Mouse (Mus musculus) cortical plate, adult 2 months (tissue): ENCODE results near the gene Trib3.

ENCODE experiments used
- CTCF ChIP-seq: fragments of 200-500 bp; IDR thresholded peaks from 2 replicates; pipeline ENCODE4 v1.5.1; 2011; ENCODE audit warnings: mild to moderate bottlenecking, control low read depth, low read length; ENCODE audit not compliant: insufficient read depth; ENCODE audit errors: extremely low read depth
- POLR2A ChIP-seq: fragments of 200-500 bp; IDR thresholded peaks from 2 replicates; pipeline ENCODE4 v1.6.1; 2011; ENCODE audit warnings: mild to moderate bottlenecking, low read length, control low read depth; ENCODE audit not compliant: insufficient read depth; ENCODE audit errors: extremely low read depth

GRCm38 (mm10) chr2:152339631-152340179 lies 4.1 kb downstream of the Trib3 start:
- TF ChIP-seq CTCF: no peak
- TF ChIP-seq POLR2A: no peak
